Mouse (Mus musculus): Measurements from ENCODE around the gene Cyp4f40.
A peak's percentile ranks its signal among the peaks of the same experiment; 100 is the strongest.
"Not testable (repeated sequence)": the region's sequence is repeated elsewhere in the genome, so short reads cannot be mapped to it uniquely, and the experiment has no call there.

Gene Cyp4f40

GRCm38 (mm10) chr17:32658712-32659111, at the start of gene Cyp4f40:
Gene Cyp4f40 (plus strand): TSS chr17:32658900.
- DNase-seq (ENCODE audit: low spot score) = no peak

- not testable (repeated sequence) for DNase-seq (ENCODE audit: low spot score)
These were observed 48.5 kb upstream of the Cyp4f40 start for GRCm38 (mm10) chr17:32610231-32610630.

GRCm38 (mm10) chr17:32610896-32611295, 47.8 kb upstream of the Cyp4f40 start:
- no peak for DNase-seq (ENCODE audit: low spot score)

DNA sequence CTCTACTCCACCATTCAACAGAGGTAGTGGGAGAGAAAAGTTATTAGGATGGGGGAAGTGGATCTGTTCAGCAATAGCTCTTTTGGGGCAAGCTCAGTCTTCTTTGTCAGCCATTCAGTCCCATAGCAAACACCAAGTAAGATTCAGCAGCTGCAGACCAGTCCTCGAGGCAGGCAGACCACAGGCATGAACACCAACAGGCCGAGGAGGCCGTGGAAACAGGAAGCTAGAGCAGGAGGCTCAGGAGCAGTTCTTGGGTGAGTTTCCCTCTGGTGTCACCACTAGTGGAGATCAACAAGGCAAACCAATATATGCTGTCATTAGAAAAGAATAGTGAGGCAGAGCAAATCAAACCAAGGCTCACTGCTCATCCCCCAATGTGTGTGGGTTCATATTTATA, 46.3 kb upstream of the Cyp4f40 start:
- no peak for DNase-seq (ENCODE audit: low spot score)

DNA sequence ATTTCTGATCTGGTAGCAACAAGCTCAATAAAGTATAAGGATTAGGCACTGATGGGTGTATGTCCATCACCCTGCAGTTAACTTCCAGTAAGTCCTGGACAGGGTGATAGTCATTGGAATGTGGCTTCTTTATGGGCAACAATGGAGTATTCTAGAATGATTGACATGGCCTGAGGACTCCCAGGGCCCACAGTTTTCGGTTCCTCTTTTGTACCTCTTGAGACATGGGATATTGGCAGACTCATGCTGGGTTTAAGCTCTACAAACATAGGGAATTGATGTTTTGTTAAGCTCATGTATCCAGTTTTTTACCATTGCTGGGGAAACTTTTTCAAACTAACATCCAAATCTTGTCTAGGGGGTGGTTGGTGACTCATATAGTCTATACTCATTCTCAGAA, 41.4 kb upstream of the Cyp4f40 start:
- DNase-seq (ENCODE audit: low spot score) = no peak

GRCm38 (mm10) chr17:32621018-32621417, 37.7 kb upstream of the Cyp4f40 start, which contains the start of gene Cyp4f37:
Gene Cyp4f37 (plus strand): TSS chr17:32621309.
- not testable (repeated sequence) for DNase-seq (ENCODE audit: low spot score)

- DNase-seq (ENCODE audit: low spot score) = not testable (repeated sequence)
These were observed 29.0 kb upstream of the Cyp4f40 start for GRCm38 (mm10) chr17:32629726-32630125.

DNA sequence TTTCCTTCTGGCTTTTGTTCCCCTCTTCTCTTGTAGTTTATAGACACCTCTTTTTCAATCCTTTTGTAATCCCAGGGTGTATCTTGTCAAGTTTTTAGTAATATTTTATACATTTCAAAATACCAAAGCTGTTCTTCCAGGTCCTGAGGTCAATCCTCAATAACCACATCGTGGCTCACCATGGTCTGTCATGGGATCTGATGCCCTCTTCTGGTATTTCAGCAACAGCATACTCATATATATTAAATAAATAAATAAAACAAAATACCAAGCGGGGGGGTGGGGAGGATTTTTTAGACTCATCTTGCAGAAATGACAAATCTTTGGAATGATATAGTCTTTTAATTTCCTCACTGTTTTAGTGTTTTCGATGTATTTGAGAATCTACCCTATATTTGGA, 26.8 kb upstream of the Cyp4f40 start:
- no peak for DNase-seq (ENCODE audit: low spot score)

DNA sequence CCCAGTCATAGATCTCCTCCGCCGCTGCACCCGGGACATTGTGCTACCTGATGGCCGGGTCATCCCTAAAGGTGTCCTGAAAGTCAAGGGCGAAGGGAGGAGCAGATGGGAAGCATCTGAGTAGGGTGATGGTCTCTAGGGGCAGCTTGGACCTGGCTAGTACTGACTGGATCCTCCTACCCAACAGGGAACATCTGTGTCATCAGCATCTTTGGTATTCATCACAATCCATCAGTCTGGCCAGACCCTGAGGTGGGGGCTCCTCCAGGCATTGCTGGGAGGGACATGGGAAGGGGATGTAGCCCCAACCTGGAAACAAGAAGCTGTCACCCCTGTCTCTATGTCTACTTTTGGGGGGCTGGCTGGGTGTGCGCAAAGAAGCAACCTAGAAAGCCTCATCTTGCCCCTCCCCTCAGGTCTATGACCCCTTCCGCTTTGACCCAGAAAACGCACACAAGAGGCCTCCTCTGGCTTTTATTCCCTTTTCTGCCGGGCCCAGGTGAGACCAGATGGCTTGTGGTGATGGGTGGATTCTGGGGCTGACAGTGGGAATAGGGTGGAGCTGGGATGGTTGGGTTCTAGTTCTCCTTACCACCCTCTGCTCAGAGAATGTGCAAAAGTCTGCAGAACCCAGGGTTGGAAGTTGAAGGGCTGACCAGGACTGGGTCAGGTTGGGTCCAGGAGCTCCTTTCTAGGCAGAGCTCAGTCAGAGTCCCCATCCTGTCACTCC, 24.3 kb upstream of the Cyp4f40 start:
- not testable (repeated sequence) for DNase-seq (ENCODE audit: low spot score)

GRCm38 (mm10) chr17:32634972-32635314, 23.8 kb upstream of the Cyp4f40 start:
- peak; percentile 63 for DNase-seq (ENCODE audit: low spot score)

DNA sequence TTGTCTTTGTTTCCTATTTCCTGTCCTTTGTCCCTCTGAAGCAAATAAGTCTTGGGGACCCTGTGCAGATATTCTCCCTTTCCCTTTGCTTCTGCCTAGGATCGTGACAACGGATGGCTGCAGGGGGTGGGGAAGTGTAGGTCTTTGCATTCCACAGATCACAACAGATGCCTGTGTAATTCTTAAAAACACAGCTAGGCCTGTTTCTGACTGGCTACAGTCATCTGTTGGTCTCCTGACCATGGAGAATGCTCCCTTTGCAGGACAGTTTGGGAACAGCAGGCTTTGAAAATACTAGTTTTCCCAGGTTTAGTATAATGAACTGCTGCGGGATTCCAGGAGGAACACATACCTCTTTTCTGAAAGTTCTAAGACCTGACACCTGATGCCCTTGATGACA, 22.4 kb upstream of the Cyp4f40 start:
- DNase-seq (ENCODE audit: low spot score) = no peak

DNA sequence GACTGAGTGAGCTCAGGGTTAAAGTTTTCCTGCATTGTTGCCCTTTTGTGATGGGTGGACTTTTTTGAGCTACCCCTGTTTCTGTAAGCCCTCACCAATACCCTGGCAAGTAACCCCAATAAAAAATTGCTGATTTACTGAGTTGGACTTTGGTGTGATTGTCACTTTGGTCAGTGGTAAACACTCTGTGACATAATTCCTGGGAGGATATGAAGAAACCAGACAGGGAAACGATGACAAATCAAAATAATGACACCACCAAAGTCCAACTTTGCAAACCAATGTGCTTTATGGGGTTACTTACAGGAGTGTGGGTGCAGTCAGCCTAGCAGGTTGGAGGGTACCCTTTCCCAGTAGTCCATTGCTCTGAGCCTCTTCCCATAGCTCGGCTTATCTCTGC, 21.5 kb upstream of the Cyp4f40 start:
- no peak for DNase-seq (ENCODE audit: low spot score)

DNA sequence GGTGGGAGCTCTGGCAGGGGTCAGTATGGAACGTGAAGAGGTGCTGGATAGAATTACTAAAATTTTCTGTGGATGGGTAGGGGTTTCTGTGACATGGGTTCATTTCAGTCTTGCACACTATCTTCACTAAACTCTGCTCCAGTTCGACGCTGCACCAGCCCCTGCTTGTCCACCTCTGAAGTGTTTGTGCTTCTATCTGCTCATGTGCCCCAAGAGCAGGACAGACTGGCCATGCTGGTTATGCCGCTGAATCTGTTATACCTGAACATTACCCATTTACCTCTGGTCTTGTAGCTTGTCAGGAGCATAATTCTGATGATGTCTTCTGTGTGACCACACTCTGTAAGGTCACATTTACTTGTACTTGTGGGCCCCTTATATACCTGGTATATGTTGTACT, 12.1 kb upstream of the Cyp4f40 start:
- no peak for DNase-seq (ENCODE audit: low spot score)

DNA sequence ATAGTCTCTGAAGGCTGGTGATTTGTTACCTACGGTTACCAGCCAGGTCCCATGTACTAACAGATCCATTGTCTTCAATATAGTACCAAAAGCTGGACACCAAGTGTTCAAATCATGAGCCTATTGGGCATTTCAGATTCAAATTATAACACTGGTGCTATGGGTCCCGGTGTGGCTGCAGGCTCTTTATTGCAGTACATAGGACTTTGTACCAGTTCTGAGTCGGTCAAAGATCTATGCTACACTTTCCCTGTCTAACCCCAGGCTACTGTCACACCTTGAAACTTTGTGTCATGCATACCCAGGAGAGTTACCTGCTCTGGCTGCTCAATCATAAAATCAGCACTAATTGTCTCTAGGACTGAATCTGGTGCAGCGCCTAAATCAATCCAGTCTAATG, 4.8 kb upstream of the Cyp4f40 start:
- DNase-seq (ENCODE audit: low spot score) = no peak

DNA sequence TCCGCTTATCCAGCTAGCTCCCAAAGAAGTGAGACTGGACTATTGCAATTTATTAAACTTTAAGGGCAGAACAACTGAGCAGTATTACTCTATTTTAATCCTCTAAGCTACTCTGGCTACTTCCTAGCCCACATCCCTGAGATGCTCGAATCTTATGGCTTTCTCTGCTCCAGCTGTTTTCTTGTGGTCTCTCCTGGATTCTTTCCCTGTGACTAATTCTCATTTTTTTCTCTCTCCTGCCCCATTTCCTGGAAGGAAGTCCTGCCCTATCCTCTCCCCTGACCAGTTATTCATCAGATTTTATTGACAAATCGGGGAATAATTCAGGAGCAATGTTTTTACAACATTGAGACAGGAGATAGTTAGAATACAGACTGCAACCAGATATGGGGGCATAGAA, 1.7 kb upstream of the Cyp4f40 start:
- no peak for DNase-seq (ENCODE audit: low spot score)

GRCm38 (mm10) chr17:32658246-32658645, 454 bp upstream of the Cyp4f40 start:
- DNase-seq (ENCODE audit: low spot score) = no peak

DNA sequence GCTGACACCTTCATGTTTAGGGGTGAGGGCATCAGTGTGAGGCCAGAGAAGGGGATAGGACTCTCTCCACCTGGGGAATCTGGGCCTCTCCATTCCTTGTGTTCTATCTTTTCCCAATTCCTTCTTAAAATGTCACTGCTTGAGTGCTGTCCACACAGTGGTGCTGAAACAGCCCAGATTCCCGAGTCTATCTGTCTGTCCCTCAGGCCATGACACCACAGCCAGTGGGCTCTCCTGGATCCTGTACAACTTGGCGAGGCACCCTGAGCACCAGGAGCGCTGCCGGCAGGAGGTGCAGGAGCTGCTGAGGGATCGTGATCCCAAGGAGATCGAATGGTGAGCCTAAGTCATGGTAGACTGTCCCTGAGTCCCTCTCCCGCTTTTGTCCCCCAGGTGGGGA, 15.3 kb downstream of the Cyp4f40 start:
- DNase-seq (ENCODE audit: low spot score) = no peak

- DNase-seq (ENCODE audit: low spot score) = no peak
These were observed 17.4 kb downstream of the Cyp4f40 start for GRCm38 (mm10) chr17:32676040-32676635.

DNA sequence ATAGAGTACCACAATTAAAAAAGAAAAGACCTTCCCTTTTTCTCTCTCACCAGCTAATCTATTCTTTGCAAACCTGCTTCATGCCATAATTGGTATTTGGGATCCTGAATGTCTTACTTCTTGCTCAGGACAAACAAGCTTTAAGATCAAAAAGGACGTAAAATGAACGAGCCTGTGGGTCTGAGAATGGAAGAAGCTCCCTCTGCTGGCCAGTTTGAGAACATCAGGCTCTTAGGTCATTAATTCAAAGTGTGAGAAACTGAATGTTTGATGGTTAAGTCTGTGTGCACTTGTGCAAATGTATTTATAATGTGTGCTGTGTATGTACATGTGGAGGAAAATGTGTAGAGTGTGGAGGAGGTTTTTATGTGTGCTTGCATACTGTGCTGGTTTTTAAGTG, 21.7 kb downstream of the Cyp4f40 start:
- no peak for DNase-seq (ENCODE audit: low spot score)

DNA sequence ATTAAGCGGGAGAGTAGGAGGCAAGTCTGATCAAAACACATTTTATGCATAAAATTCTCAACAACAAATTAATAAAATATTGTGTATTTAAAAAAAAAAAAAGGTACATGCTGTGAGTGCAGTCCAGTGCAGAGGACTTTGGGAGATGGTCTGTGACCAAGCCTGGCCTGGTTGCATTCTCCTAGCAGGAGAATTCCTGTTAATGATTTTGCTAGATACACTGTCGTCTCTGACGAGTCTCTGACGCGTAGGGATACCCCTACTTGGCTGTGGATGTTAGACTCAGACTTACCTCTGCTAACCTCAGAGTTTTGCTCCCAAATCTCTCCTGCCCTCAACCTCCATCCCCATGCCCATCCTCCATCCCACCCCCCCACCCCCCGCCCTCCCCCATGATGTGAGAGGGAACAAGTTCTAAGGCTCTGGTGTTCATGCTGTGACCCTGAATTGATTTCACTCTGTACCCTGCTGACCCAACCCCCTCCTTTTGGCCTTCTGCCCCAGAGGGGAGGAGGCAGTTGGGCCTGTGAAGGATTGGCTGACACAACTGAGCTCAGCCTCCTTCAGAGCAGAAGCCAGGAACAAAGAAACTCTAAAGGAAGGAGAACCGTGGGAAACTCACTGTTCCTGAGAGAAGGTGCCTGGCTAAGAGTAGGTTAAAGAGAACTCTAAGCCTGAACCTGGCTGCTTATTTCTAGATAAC, 26.5 kb downstream of the Cyp4f40 start, which contains the start of gene Cyp4f15:
Gene Cyp4f15, plus strand, starts transcription at position 580 of the 703 bp plus-strand sequence.
- no peak for DNase-seq (ENCODE audit: low spot score)

DNA sequence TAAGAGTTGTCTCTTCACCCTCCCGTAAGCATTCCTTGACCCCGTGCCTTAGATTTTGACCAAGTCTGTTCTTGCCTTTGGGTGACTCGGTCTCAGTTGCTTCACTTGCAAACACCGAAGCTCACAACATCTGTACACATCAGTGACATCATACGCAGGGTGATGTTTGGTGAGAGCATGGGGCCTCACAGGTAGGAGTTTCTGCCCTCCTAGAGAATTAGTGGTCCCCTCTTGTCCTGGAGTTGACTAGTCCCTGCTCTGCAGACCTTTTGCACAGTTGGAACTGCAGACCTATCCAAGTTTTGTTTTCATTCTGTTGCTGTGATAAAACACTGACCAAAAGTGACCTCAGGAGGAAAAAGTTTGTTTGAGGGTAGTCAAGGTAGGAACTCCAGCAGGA, 28.0 kb downstream of the Cyp4f40 start:
- DNase-seq (ENCODE audit: low spot score) = no peak

DNA sequence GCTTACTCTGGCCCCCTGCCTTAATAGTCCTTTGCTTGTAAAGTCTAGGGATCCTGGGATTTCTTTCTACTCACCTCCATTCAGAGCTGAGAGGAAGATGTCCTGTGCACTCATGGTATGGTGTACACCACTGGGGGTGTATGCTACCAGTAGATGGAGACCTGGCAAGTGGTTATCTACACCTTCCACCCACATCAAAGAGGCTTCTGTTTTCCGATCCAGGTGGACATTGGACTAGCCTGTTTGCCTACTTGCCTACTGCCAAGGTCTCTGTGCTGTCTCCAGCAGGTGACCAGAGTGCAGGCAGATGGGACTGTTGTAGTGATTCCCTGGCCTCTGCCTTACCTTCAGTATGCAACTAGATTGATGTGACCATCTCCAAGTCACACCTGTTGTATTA, 32.3 kb downstream of the Cyp4f40 start:
- no peak for DNase-seq (ENCODE audit: low spot score)

DNA sequence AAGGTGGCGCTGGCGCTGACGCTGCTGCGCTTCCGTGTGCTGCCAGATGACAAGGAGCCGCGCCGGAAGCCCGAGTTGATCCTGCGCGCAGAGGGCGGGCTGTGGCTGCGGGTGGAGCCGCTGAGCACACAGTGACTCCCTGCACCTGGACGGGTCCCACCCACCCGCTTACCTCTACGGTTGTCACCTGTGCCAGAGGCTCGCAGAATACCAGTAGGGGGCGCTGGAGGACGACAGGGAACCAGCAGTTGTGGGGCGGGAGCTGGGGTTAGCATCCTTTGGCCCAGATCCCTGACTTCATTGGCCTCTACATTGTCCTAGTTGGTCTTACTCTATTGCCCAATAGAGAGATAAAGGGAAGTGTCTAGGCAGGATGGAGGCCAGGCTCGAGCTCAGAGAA, 44.1 kb downstream of the Cyp4f40 start:
- DNase-seq (ENCODE audit: low spot score) = peak; percentile 4

Data from yolk sac, embryonic 10.5 days (tissue).